Mouse (Mus musculus) CH12.LX (cell line): Measurements from ENCODE around the gene Med11. TPM values are rescaled to one million over a fixed set of nuclear protein-coding genes. Genes with fewer than 3 reads are reported as not detected.

Source experiments
- DNase-seq: peaks from one replicate; pipeline ENCODE4 v3.0.0-alpha.2; 2013; ENCODE audit errors: extremely low read depth
- H3K27ac ChIP-seq: 2 replicates; pipeline ENCODE4 v1.5.1; 2012; ENCODE audit warnings: low read depth, mild to moderate bottlenecking, control low read depth, moderate library complexity; ENCODE audit not compliant: insufficient read depth
- H3K27me3 ChIP-seq: replicated peaks from 2 replicates; pipeline ENCODE3; 2012; ENCODE audit warnings: inconsistent platforms
- H3K36me3 ChIP-seq, 2 experiments: replicated peaks in 1 of 2; 2 replicates each; pipeline versions ENCODE3 to v1.6.1; 2012; ENCODE audit warnings: inconsistent platforms in 1 of 2, low read length in 1 of 2, mild to moderate bottlenecking in 1 of 2, mixed read lengths in 1 of 2, moderate library complexity in 1 of 2; ENCODE audit not compliant: control insufficient read depth in 1 of 2, insufficient read depth in 1 of 2
- H3K4me1 ChIP-seq, 2 experiments: 2 replicates each; pipeline ENCODE4 v1.6.1; 2012; ENCODE audit warnings: inconsistent platforms in 1 of 2, moderate library complexity in 1 of 2; ENCODE audit not compliant: insufficient read depth in 2 of 2, control insufficient read depth in 1 of 2
- H3K4me2 ChIP-seq: 2 replicates; pipeline ENCODE4 v1.6.1; 2012; ENCODE audit warnings: low read depth, mild to moderate bottlenecking, control low read depth; ENCODE audit not compliant: poor library complexity, insufficient read depth, severe bottlenecking
- H3K4me3 ChIP-seq, 3 experiments: fragments of 150-350 bp in 1 of 3; sonication (generic) in 1 of 3; replicated peaks in 1 of 3; 2 replicates each; pipeline versions ENCODE3 to v1.5.1; 2011 to 2012; ENCODE audit warnings: low read depth in 2 of 3, low read length in 2 of 3, mild to moderate bottlenecking in 2 of 3, moderate library complexity in 2 of 3, control low read depth in 1 of 3, improper control_type of control experiment in 1 of 3, inconsistent platforms in 1 of 3, mixed read lengths in 1 of 3; ENCODE audit not compliant: poor library complexity in 1 of 3
- H3K79me2 ChIP-seq: replicated peaks from 2 replicates; pipeline ENCODE4 v1.6.1; 2012; ENCODE audit warnings: mild to moderate bottlenecking, moderate library complexity; ENCODE audit not compliant: control insufficient read depth, poor library complexity, insufficient read depth, severe bottlenecking; ENCODE audit errors: extremely low read depth
- H3K9ac ChIP-seq: 2 replicates; pipeline ENCODE4 v1.6.1; 2012; ENCODE audit warnings: low read depth, mild to moderate bottlenecking, control low read depth, moderate library complexity; ENCODE audit not compliant: insufficient read depth
- H3K9me3 ChIP-seq: replicated peaks from 2 replicates; pipeline ENCODE3; 2012; ENCODE audit warnings: low read length, inconsistent platforms, mixed read lengths
- BHLHE40 ChIP-seq: IDR thresholded peaks from 2 replicates; pipeline ENCODE4 v1.6.1; 2011; ENCODE audit warnings: mild to moderate bottlenecking, low read depth, low read length, improper control_type of control experiment
- CHD1 ChIP-seq: IDR thresholded peaks from 2 replicates; pipeline ENCODE4 v1.6.1; 2012; ENCODE audit warnings: low read depth, low read length, improper control_type of control experiment, inconsistent platforms
- CHD2 ChIP-seq: IDR thresholded peaks from 2 replicates; pipeline ENCODE4 v1.6.1; 2011; ENCODE audit warnings: low read length, improper control_type of control experiment
- CTCF ChIP-seq, 2 experiments: IDR thresholded peaks in 1 of 2; conservative IDR thresholded peaks in 1 of 2; 2 replicates each; pipeline ENCODE4 v1.5.1; 2011 to 2012; ENCODE audit warnings: low read depth in 2 of 2, low read length in 2 of 2, improper control_type of control experiment in 1 of 2, inconsistent platforms in 1 of 2, mild to moderate bottlenecking in 1 of 2, moderate library complexity in 1 of 2
- E2F4 ChIP-seq: IDR thresholded peaks from 2 replicates; pipeline ENCODE4 v1.6.1; 2011; ENCODE audit warnings: low read depth, low read length, improper control_type of control experiment; ENCODE audit not compliant: insufficient replicate concordance
- ELF1 ChIP-seq: IDR thresholded peaks from 2 replicates; pipeline ENCODE4 v1.6.1; 2014; ENCODE audit warnings: low read depth, mild to moderate bottlenecking, inconsistent platforms, low read length, improper control_type of control experiment
- EP300 ChIP-seq: IDR thresholded peaks from 2 replicates; pipeline ENCODE4 v1.6.1; 2011; ENCODE audit warnings: low read length, improper control_type of control experiment
- ETS1 ChIP-seq: conservative IDR thresholded peaks from 2 replicates; pipeline ENCODE4 v1.6.1; 2012; ENCODE audit warnings: low read depth, mild to moderate bottlenecking, inconsistent platforms, low read length, improper control_type of control experiment, moderate library complexity
- GABPA ChIP-seq: IDR thresholded peaks from 2 replicates; pipeline ENCODE4 v1.6.1; 2012; ENCODE audit warnings: low read depth, low read length, improper control_type of control experiment, inconsistent platforms; ENCODE audit not compliant: insufficient replicate concordance
- HCFC1 ChIP-seq: IDR thresholded peaks from 2 replicates; pipeline ENCODE4 v1.6.1; 2012; ENCODE audit warnings: low read depth, mild to moderate bottlenecking, inconsistent platforms, low read length, improper control_type of control experiment
- IRF4 ChIP-seq: IDR thresholded peaks from 2 replicates; pipeline ENCODE4 v1.6.1; 2014; ENCODE audit warnings: low read depth, mild to moderate bottlenecking, inconsistent platforms, low read length, improper control_type of control experiment
- MAFK ChIP-seq: IDR thresholded peaks from 2 replicates; pipeline ENCODE4 v1.6.1; 2011; ENCODE audit warnings: low read length, improper control_type of control experiment; ENCODE audit not compliant: insufficient replicate concordance
- MAX ChIP-seq: IDR thresholded peaks from 2 replicates; pipeline ENCODE4 v1.6.1; 2011; ENCODE audit warnings: low read length, improper control_type of control experiment
- MAZ ChIP-seq: IDR thresholded peaks from 2 replicates; pipeline ENCODE4 v1.6.1; 2012; ENCODE audit warnings: low read depth, mild to moderate bottlenecking, inconsistent platforms, low read length, improper control_type of control experiment, moderate library complexity
- MEF2A ChIP-seq: IDR thresholded peaks from 2 replicates; pipeline ENCODE4 v1.6.1; 2014; ENCODE audit warnings: low read depth, mild to moderate bottlenecking, inconsistent platforms, low read length, improper control_type of control experiment, borderline replicate concordance
- MXI1 ChIP-seq: IDR thresholded peaks from 2 replicates; pipeline ENCODE4 v1.6.1; 2011; ENCODE audit warnings: mild to moderate bottlenecking, low read depth, low read length, improper control_type of control experiment
- NRF1 ChIP-seq: IDR thresholded peaks from 2 replicates; pipeline ENCODE4 v1.6.1; 2014; ENCODE audit warnings: low read depth, mild to moderate bottlenecking, inconsistent platforms, low read length, improper control_type of control experiment, moderate library complexity
- POLR2A ChIP-seq: IDR thresholded peaks from 2 replicates; pipeline ENCODE4 v1.6.1; 2011; ENCODE audit warnings: low read depth, mild to moderate bottlenecking, improper control_type of control experiment, low read length
- RAD21 ChIP-seq: IDR thresholded peaks from 2 replicates; pipeline ENCODE4 v1.6.1; 2011; ENCODE audit warnings: low read depth, mild to moderate bottlenecking, low read length, improper control_type of control experiment, moderate library complexity
- RCOR1 ChIP-seq: conservative IDR thresholded peaks from 2 replicates; pipeline ENCODE4 v1.6.1; 2012; ENCODE audit warnings: low read depth, mild to moderate bottlenecking, inconsistent platforms, low read length, improper control_type of control experiment
- SIN3A ChIP-seq: IDR thresholded peaks from 2 replicates; pipeline ENCODE4 v1.6.1; 2012; ENCODE audit warnings: low read length, improper control_type of control experiment, inconsistent platforms
- SMC3 ChIP-seq: IDR thresholded peaks from 2 replicates; pipeline ENCODE4 v1.6.1; 2011; ENCODE audit warnings: low read depth, low read length, improper control_type of control experiment
- TBP ChIP-seq: conservative IDR thresholded peaks from 2 replicates; pipeline ENCODE4 v1.6.1; 2011; ENCODE audit warnings: low read depth, low read length, improper control_type of control experiment
- UBTF ChIP-seq: IDR thresholded peaks from 2 replicates; pipeline ENCODE4 v1.6.1; 2012; ENCODE audit warnings: low read depth, mild to moderate bottlenecking, inconsistent platforms, low read length, improper control_type of control experiment, moderate library complexity
- USF2 ChIP-seq: conservative IDR thresholded peaks from 2 replicates; pipeline ENCODE4 v1.6.1; 2011; ENCODE audit warnings: low read depth, low read length, improper control_type of control experiment
- ZC3H11A ChIP-seq: IDR thresholded peaks from 2 replicates; pipeline ENCODE4 v1.6.1; 2012; ENCODE audit warnings: low read depth, mild to moderate bottlenecking, inconsistent platforms, low read length, improper control_type of control experiment
- ZKSCAN1 ChIP-seq: IDR thresholded peaks from 2 replicates; pipeline ENCODE4 v1.6.1; 2012; ENCODE audit warnings: low read depth, inconsistent platforms, low read length, improper control_type of control experiment, borderline replicate concordance
- dilution Hi-C: fragments of 300-500 bp; cut with MboI; formaldehyde crosslinking; loops from 2 replicates; pipeline ENCODE4 v1.14.3; 2020; ENCODE audit warnings: low sequenced_read_pairs; ENCODE audit not compliant: extremely low pct_unique_long_range_greater_than_20kb, extremely low pct_ligation_motif_present
- in situ Hi-C: fragments of 300-500 bp; cut with MboI; formaldehyde crosslinking; loops from 3 replicates; pipeline ENCODE4 v1.14.3; 2019; ENCODE audit warnings: low sequenced_read_pairs, low pct_ligation_motif_present, low pct_unique_long_range_greater_than_20kb, mixed read lengths
- polyA plus RNA-seq: library from polyadenylated mRNA; unstranded; fragments of >175 nt; gene quantifications from 2 replicates; pipeline ENCODE4 v1.2.1, GENCODE M21; 2012; ENCODE audit warnings: low read depth; ENCODE audit not compliant: insufficient read length
- total RNA-seq, 2 experiments: library from RNA; depleted of rRNA; stranded (reverse); fragments of 300-350 nt in 1 of 2; fragments of >200 nt in 1 of 2; gene quantifications; 2 replicates each; pipeline ENCODE4 v1.2.3; 2012 to 2014

Med11 gene
- total and polyA plus RNA-seq, 3 experiments = 52.2 to 79.9 (median 74.3) TPM

DNA sequence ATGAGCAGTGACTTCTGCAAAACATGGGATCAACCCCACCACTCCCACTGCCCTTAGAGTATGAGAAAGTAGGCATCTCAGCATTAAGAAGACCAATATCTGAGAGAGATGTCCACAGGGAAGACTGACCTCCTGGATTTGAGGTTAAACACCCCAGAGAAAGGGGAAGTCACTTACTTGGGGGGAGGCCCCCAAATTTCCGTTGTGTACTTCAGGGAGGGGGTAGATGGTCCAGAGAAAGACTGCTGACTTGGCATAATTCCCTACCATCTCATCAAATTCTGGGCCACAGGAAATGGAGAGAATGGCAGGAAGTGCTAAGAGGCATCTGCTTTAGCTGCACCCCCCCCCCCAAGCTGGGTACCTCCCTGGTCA lies 18.2 kb upstream of the Med11 start:
- dilution Hi-C loops = no loop called here
- peak overlapping the region; percentile 75 for H3K4me2 ChIP-seq
- peak overlapping the region; percentile 68 for H3K9ac ChIP-seq

DNA sequence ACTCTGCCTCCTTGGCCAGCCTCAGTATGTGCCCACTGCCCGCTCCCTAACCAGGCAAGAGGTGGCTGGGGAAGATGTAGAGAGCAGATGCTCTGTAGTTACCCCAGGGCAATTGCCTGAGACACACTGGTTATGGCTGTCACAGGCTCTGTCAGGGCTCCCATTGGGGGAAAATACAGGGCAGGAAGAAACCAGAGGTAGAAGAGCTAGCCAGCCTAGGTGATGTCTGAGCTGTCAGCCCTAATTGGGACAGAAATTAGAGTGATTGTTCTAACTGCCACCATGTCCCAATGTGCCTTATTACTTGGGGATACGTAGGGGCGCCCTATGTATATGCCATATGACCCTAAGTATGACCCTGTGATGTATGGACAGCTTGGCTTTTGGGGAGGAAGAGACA lies 17.8 kb upstream of the Med11 start:
- peak overlapping the region; percentile 68 for H3K9ac ChIP-seq
- in situ Hi-C loops = no loop called here
- TF ChIP-seq HCFC1 (no peak), MXI1 (no peak), MAZ (no peak), MEF2A (no peak), ETS1 (no peak), CHD1 (no peak), RAD21 (no peak), ZKSCAN1 (no peak), ELF1 (no peak), BHLHE40 (no peak), SIN3A (no peak), CHD2 (no peak), E2F4 (no peak)
- TF ChIP-seq, all 38 proteins: peak for 0

More for the DNA sequence above, 18.2 kb upstream of the Med11 start:
- Histone ChIP-seq H3K79me2 (peaks cover 9% of the 10 kb centered on the region), H3K4me3 (peak overlapping the region; percentile 69 to 87 (median 73)), H3K27me3 (no peaks in the 10 kb centered on the region), H3K27ac (no peak overlapping the region), H3K4me1 (peaks cover 10 to 61% of the 10 kb centered on the region in 2 experiments), H3K9me3 (no peaks in the 10 kb centered on the region), H3K36me3 (peaks cover 27 to 45% of the 10 kb centered on the region in 2 experiments)
- in situ Hi-C loops = no loop called here
- peak; percentile 48 for DNase-seq
- TF ChIP-seq MEF2A (no peak), IRF4 (peak; percentile 42; the same call in 1 of the 2 replicates), UBTF (no peak), RCOR1 (0 out of 2 replicates have a peak, but pooled peaks have one; percentile 45), TBP (no peak), SMC3 (no peak), MAZ (0 out of 2 replicates have a peak, but pooled peaks have one; percentile 50), ZKSCAN1 (no peak), CHD1 (no peak), USF2 (no peak), CHD2 (peak; percentile 40; the same call in 1 of the 2 replicates), MAX (0 out of 2 replicates have a peak, but pooled peaks have one; percentile 34), GABPA (no peak), ETS1 (peak; percentile 54; the same call in 1 of the 2 replicates), BHLHE40 (peak; percentile 31; the same call in 1 of the 2 replicates), EP300 (peak; percentile 73), CTCF (conservative IDR thresholded peaks at IDR 0.05 in 1 of 2, IDR thresholded peaks at IDR 0.05 in 1 of 2; ENCODE audit: low read depth in 2 of 2, low read length in 2 of 2) (no peak), POLR2A (no peak), ELF1 (no peak), MAFK (peak; percentile 99), NRF1 (peak; percentile 38; the same call in 1 of the 2 replicates), ZC3H11A (no peak)

More for the DNA sequence above, 17.8 kb upstream of the Med11 start:
- dilution Hi-C loops = no loop called here
- peaks cover 10 to 61% of the 10 kb centered on the region in 2 experiments for H3K4me1 ChIP-seq
- H3K4me3 ChIP-seq = peak overlapping the region in 2 of 3 experiments; percentile 69 to 73
- no peak overlapping the region for H3K27ac ChIP-seq
- H3K27me3 ChIP-seq = no peaks in the 10 kb centered on the region
- peak overlapping the region; percentile 75 for H3K4me2 ChIP-seq
- no peaks in the 10 kb centered on the region for H3K9me3 ChIP-seq
- H3K79me2 ChIP-seq = peaks cover 9% of the 10 kb centered on the region
- no peak for DNase-seq
- H3K36me3 ChIP-seq = peaks cover 29 to 48% of the 10 kb centered on the region in 2 experiments
